Mouse (Mus musculus) spleen, adult 2 months (tissue): ENCODE measurements around the gene Alad.

Experiments
- CTCF ChIP-seq: fragments of 200-500 bp; IDR thresholded peaks from 2 replicates; pipeline ENCODE4 v1.5.1; 2011; ENCODE audit warnings: mild to moderate bottlenecking, inconsistent platforms; ENCODE audit not compliant: insufficient read depth, insufficient read length, insufficient replicate concordance; ENCODE audit errors: extremely low read depth
- POLR2A ChIP-seq: fragments of 200-500 bp; IDR thresholded peaks from 2 replicates; pipeline ENCODE4 v1.6.1; 2011; ENCODE audit warnings: low read depth, low read length, inconsistent platforms

DNA sequence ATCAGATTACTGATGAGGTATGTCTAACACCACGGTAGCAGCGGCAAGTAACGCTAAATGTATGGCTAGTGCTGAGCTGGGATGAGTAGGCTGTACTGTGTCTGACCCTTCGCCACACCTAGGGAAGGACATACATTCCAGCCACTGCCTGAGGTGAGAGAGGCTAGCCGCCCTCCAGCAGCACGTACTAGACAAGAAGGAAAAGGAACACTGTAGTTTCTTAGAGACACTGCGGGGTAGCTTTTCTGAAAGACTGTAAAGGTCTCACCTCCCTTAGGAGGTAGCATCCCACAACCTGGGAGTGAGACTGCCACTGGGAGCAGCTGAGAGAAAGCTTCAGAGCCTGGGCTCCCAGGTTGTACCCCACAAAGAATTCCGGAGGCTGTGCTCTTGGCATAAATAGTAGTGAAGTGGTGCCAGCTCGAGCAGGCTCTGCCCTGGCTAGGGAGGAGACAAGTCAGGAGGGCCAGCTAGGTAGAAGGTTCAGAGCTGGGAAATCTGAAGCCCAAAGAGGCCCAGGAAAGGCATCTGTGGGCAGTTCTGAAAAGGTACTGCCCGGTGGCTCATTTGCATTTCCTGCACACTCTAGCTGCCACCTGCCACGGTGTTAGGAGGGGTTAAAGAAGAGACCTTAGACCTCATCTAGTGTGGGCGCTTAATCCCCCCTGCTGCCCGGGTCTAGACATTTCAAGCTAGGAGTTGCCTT lies 1.1 kb downstream of the Alad start:
- TF ChIP-seq POLR2A = no peak
- TF ChIP-seq CTCF = no peak
